Mouse (Mus musculus) spleen, adult 2 months (tissue): Measurements from ENCODE around the gene Ubac2.

Experiments
- CTCF ChIP-seq: fragments of 200-500 bp; IDR thresholded peaks from 2 replicates; pipeline ENCODE4 v1.5.1; 2011; ENCODE audit warnings: mild to moderate bottlenecking, inconsistent platforms; ENCODE audit not compliant: insufficient read depth, insufficient read length, insufficient replicate concordance; ENCODE audit errors: extremely low read depth
- POLR2A ChIP-seq: fragments of 200-500 bp; IDR thresholded peaks from 2 replicates; pipeline ENCODE4 v1.6.1; 2011; ENCODE audit warnings: low read depth, low read length, inconsistent platforms

GRCm38 (mm10) chr14:121929243-121929951, 51.0 kb downstream of the Ubac2 start:
- TF ChIP-seq POLR2A (no peak), CTCF (no peak)
